In genomic region chr12:25330004-25330708, GRCm38 (mm10) we compare ENCODE assay signal across 13 mouse cellular contexts.
A peak's percentile ranks its signal among the peaks of the same experiment; 100 is the strongest.
DNase-seq lines count a peak whose midpoint lies in the region; ATAC-seq and TF ChIP-seq lines count a peak whose summit lies in the region.
"Had no signal": no experiment of that assay in that cellular context is flagged by ENCODE, and none has a peak within 500 bp of the region (broad histone marks: within the 10 kb centered on the region; RNA-seq: fewer than 3 reads in every experiment).

No protein-coding gene starts in this region.

- 85% methylated on average over 5 of the region's 5 CpGs for WGBS in kidney, embryonic 14.5 days
- WGBS in hindbrain, postnatal 0 days: 79% methylated on average over 5 of the region's 5 CpGs

- H3K9me3 ChIP-seq in kidney, embryonic 14.5 days (ENCODE audit: control insufficient read depth, low read length): no peaks in the 10 kb centered on the region
- no peaks in the 10 kb centered on the region for H3K9me3 ChIP-seq in hindbrain, postnatal 0 days (ENCODE audit: low read length)
- H3K9me3 ChIP-seq: embryonic facial prominence, embryonic 13.5 days; intestine, embryonic 15.5 days; limb, embryonic 13.5 days; neural tube, embryonic 15.5 days had no signal

- TF ChIP-seq CTCF in hindbrain, postnatal 0 days (IDR thresholded peaks at IDR 0.05; ENCODE audit: low read depth): no peak

- no peaks in the 10 kb centered on the region for H3K36me3 ChIP-seq in kidney, embryonic 14.5 days (ENCODE audit: control insufficient read depth, insufficient read depth, low read length)
- no peaks in the 10 kb centered on the region for H3K36me3 ChIP-seq in hindbrain, postnatal 0 days (ENCODE audit: insufficient read depth, low read length)
- H3K36me3 ChIP-seq: embryonic facial prominence, embryonic 13.5 days; intestine, embryonic 15.5 days; limb, embryonic 13.5 days; neural tube, embryonic 15.5 days had no signal

- no peak overlapping the region for H3K4me3 ChIP-seq in kidney, embryonic 14.5 days (ENCODE audit: low read length)
- H3K4me3 ChIP-seq in hindbrain, postnatal 0 days (ENCODE audit: low read length): no peak overlapping the region
- H3K4me3 ChIP-seq: embryonic facial prominence, embryonic 13.5 days; intestine, embryonic 15.5 days; limb, embryonic 13.5 days; neural tube, embryonic 15.5 days had no signal

- peak; percentile 15 to 19 for DNase-seq in cerebellum, postnatal 10 days
- DNase-seq in cerebellum, postnatal 36 days: no peak
- peak; percentile 30 to 42 for DNase-seq in spleen, postnatal 36 days (ENCODE audit: low spot score in 2 of 2)
- no peak for DNase-seq in spleen, adult 18-20 months
- DNase-seq in skeletal muscle tissue, adult 2 months (ENCODE audit: low read depth, low spot score): peak; percentile 53
- DNase-seq in hindbrain, postnatal 0 days (ENCODE audit: low spot score): no peak
- DNase-seq: thymus, postnatal 4 days had no signal

- H3K27ac ChIP-seq in kidney, embryonic 14.5 days (ENCODE audit: low read depth, low read length): no peak overlapping the region
- H3K27ac ChIP-seq in hindbrain, postnatal 0 days: no peak overlapping the region
- H3K27ac ChIP-seq: embryonic facial prominence, embryonic 13.5 days; intestine, embryonic 15.5 days; limb, embryonic 13.5 days; neural tube, embryonic 15.5 days had no signal

- no peak overlapping the region for H3K9ac ChIP-seq in kidney, embryonic 14.5 days (ENCODE audit: low read depth, low read length)
- no peak overlapping the region for H3K9ac ChIP-seq in hindbrain, postnatal 0 days (replicated peaks; ENCODE audit: low read length)
- H3K9ac ChIP-seq: embryonic facial prominence, embryonic 13.5 days; intestine, embryonic 15.5 days; limb, embryonic 13.5 days; neural tube, embryonic 15.5 days had no signal

- no peak overlapping the region for H3K4me2 ChIP-seq in kidney, embryonic 14.5 days (replicated peaks; ENCODE audit: low read depth, low read length)
- H3K4me2 ChIP-seq in hindbrain, postnatal 0 days (ENCODE audit: low read depth, low read length): no peak overlapping the region
- H3K4me2 ChIP-seq: embryonic facial prominence, embryonic 13.5 days; intestine, embryonic 15.5 days; limb, embryonic 13.5 days; neural tube, embryonic 15.5 days had no signal

- H3K27me3 ChIP-seq in kidney, embryonic 14.5 days (ENCODE audit: control insufficient read depth, insufficient read depth, low read length): no peaks in the 10 kb centered on the region
- H3K27me3 ChIP-seq in hindbrain, postnatal 0 days (ENCODE audit: insufficient read depth, low read length): no peaks in the 10 kb centered on the region
- H3K27me3 ChIP-seq: embryonic facial prominence, embryonic 13.5 days; intestine, embryonic 15.5 days; limb, embryonic 13.5 days; neural tube, embryonic 15.5 days had no signal

- no peaks in the 10 kb centered on the region for H3K4me1 ChIP-seq in kidney, embryonic 14.5 days (ENCODE audit: control insufficient read depth, insufficient read depth, low read length)
- H3K4me1 ChIP-seq in hindbrain, postnatal 0 days (ENCODE audit: insufficient read depth, low read length): no peaks in the 10 kb centered on the region
- H3K4me1 ChIP-seq: intestine, embryonic 15.5 days; limb, embryonic 13.5 days had no signal

- ATAC-seq in hematopoietic stem cell, adult 5-6 weeks (replicated peaks in 1 of 2; ENCODE audit: insufficient read depth in 1 of 2, low FRiP score in 2 of 2, low TSS enrichment in 1 of 2, low read depth in 1 of 2, poor library complexity in 2 of 2, severe bottlenecking in 2 of 2): peak; percentile 47 to 62; a peak in 3 of 4 replicates
- ATAC-seq in kidney, embryonic 14.5 days (ENCODE audit: low FRiP score, low TSS enrichment): no peak
- no peak for ATAC-seq in hindbrain, postnatal 0 days
- ATAC-seq: intestine, embryonic 15.5 days had no signal

Comparison
In these comparisons a context has a peak if more than half of its experiments do, and no peak if none do; other contexts are left out.
1. DNase-seq: peak in cerebellum, postnatal 10 days (2 of 2), spleen, postnatal 36 days (2 of 2) and skeletal muscle tissue, adult 2 months (single experiment); none in cerebellum, postnatal 36 days (0 of 2), spleen, adult 18-20 months (0 of 2) and hindbrain, postnatal 0 days (single experiment).
2. ATAC-seq: peak in hematopoietic stem cell, adult 5-6 weeks (2 of 2); none in kidney, embryonic 14.5 days (single experiment) and hindbrain, postnatal 0 days (single experiment).